In the genomic region with DNA sequence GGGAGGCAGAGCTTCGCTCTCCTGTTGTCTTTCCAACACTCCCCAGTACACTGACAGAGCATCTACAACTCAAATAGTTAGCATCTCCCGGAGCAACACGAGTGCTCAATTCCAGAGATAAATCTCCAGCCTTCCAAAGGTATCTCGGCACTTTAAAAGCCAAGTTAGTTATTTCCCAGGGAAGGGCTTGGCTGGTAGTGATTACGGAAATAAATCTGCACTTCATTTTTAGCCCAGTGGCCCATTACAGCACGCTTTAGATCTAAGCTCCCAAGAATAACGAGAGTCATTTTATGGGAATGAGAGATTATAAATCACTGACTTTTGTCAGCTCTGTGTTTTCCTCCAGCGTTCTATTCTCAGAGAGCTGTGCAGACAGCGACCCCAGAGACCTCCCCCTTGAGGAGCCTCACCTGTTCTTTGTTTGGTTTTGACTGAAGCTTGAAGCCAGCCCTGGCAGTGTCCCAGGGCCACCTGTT, we compare ENCODE assay signal across 10 mouse cellular contexts.
DNase-seq lines count a peak whose midpoint lies in the region; ATAC-seq and TF ChIP-seq lines count a peak whose summit lies in the region.
"Had no signal": no experiment of that assay in that cellular context is flagged by ENCODE, and none has a peak within 500 bp of the region (broad histone marks: within the 10 kb centered on the region; RNA-seq: fewer than 3 reads in every experiment).

No protein-coding gene starts in this region.

- no peaks in the 10 kb centered on the region for H3K9me3 ChIP-seq in intestine, embryonic 14.5 days (ENCODE audit: control insufficient read depth, low read length)
- H3K9me3 ChIP-seq in intestine, postnatal 0 days (ENCODE audit: control insufficient read depth) = no peaks in the 10 kb centered on the region
- no peaks in the 10 kb centered on the region for H3K9me3 ChIP-seq in limb, embryonic 15.5 days

- H3K9ac ChIP-seq in intestine, embryonic 14.5 days (ENCODE audit: low read length) = no peak overlapping the region
- no peak overlapping the region for H3K9ac ChIP-seq in intestine, postnatal 0 days (ENCODE audit: low read depth, low read length)
- H3K9ac ChIP-seq in limb, embryonic 15.5 days = no peak overlapping the region

- H3K27ac ChIP-seq in intestine, embryonic 14.5 days (ENCODE audit: low read depth) = no peak overlapping the region
- H3K27ac ChIP-seq in intestine, postnatal 0 days (ENCODE audit: low read depth, low read length) = no peak overlapping the region
- no peak overlapping the region for H3K27ac ChIP-seq in limb, embryonic 15.5 days
- H3K27ac ChIP-seq: macrophage had no signal

- H3K36me3 ChIP-seq in intestine, embryonic 14.5 days (ENCODE audit: control insufficient read depth, insufficient read depth, low read length) = no peaks in the 10 kb centered on the region
- no peaks in the 10 kb centered on the region for H3K36me3 ChIP-seq in intestine, postnatal 0 days (ENCODE audit: control insufficient read depth, insufficient read depth)
- no peaks in the 10 kb centered on the region for H3K36me3 ChIP-seq in limb, embryonic 15.5 days

- no peaks in the 10 kb centered on the region; the same call in 1 of the 2 replicates for H3K4me1 ChIP-seq in intestine, embryonic 14.5 days (replicated peaks; ENCODE audit: control insufficient read depth, insufficient read depth, low read length)
- no peaks in the 10 kb centered on the region for H3K4me1 ChIP-seq in intestine, postnatal 0 days (replicated peaks; ENCODE audit: control insufficient read depth, insufficient read depth, low read length)
- peaks cover 10% of the 10 kb centered on the region for H3K4me1 ChIP-seq in limb, embryonic 15.5 days

- no peak overlapping the region for H3K4me3 ChIP-seq in intestine, embryonic 14.5 days (ENCODE audit: low read depth, low read length)
- H3K4me3 ChIP-seq in intestine, postnatal 0 days (ENCODE audit: low read depth, low read length) = no peak overlapping the region
- no peak overlapping the region for H3K4me3 ChIP-seq in limb, embryonic 15.5 days

- ATAC-seq in intestine, embryonic 14.5 days (replicated peaks; ENCODE audit: low FRiP score, low TSS enrichment, low read depth) = peak; percentile 26
- no peak for ATAC-seq in intestine, postnatal 0 days
- 0 out of 2 replicates have a peak, but pooled peaks have one; percentile 40 for ATAC-seq in limb, embryonic 15.5 days (ENCODE audit: insufficient number of reproducible peaks, low FRiP score, low TSS enrichment, low read depth)
- no peak for ATAC-seq in monocyte, adult 5-6 weeks (replicated peaks; ENCODE audit: insufficient number of reproducible peaks, low FRiP score, low TSS enrichment, poor library complexity, severe bottlenecking)
- ATAC-seq: forebrain, embryonic 16.5 days had no signal

- peak; percentile 57 for DNase-seq in intestine, embryonic 14.5 days (ENCODE audit: low spot score)
- DNase-seq in embryo, embryonic 10 days (ENCODE audit: low spot score) = peak; percentile 25
- peak; percentile 55 for DNase-seq in embryo, embryonic 11.5 days (ENCODE audit: low read depth, low spot score)
- no peak for DNase-seq in urinary bladder, adult 2 months (ENCODE audit: low spot score)
- DNase-seq: thymus, adult 2 months had no signal

- 9% methylated on average over 9 of the region's 9 CpGs for WGBS in intestine, embryonic 14.5 days
- 12% methylated on average over 9 of the region's 9 CpGs for WGBS in intestine, postnatal 0 days
- WGBS in limb, embryonic 15.5 days = 11% methylated on average over 9 of the region's 9 CpGs

- no peaks in the 10 kb centered on the region for H3K27me3 ChIP-seq in intestine, embryonic 14.5 days (replicated peaks; ENCODE audit: control insufficient read depth, insufficient read depth, low read length)
- H3K27me3 ChIP-seq in intestine, postnatal 0 days (replicated peaks; ENCODE audit: control insufficient read depth, insufficient read depth, low read length) = no peaks in the 10 kb centered on the region
- H3K27me3 ChIP-seq in limb, embryonic 15.5 days = no peaks in the 10 kb centered on the region

- H3K4me2 ChIP-seq in intestine, embryonic 14.5 days (ENCODE audit: low read length) = peak overlapping the region; percentile 9; the same call in 1 of the 2 replicates
- no peak overlapping the region for H3K4me2 ChIP-seq in intestine, postnatal 0 days (replicated peaks; ENCODE audit: low read depth)
- no peak overlapping the region for H3K4me2 ChIP-seq in limb, embryonic 15.5 days

- no peak for TF ChIP-seq CTCF in intestine, postnatal 0 days (IDR thresholded peaks at IDR 0.05; ENCODE audit: low read depth)

Comparison
In these comparisons a context has a peak if more than half of its experiments do, and no peak if none do; other contexts are left out.
1. ATAC-seq: peak in intestine, embryonic 14.5 days (single experiment) and limb, embryonic 15.5 days (single experiment); none in intestine, postnatal 0 days (single experiment) and monocyte, adult 5-6 weeks (single experiment).